Mouse (Mus musculus): Measurements from ENCODE around the gene Rhof.

Rhof gene

GRCm38 (mm10) chr5:123134875-123135382 is 2.4 kb upstream of the Rhof start:
- DNase-seq: no peak

- DNase-seq: peak in 1 of 2 experiments; percentile 61
These were observed 1.8 kb upstream of the Rhof start for GRCm38 (mm10) chr5:123134186-123134874.

- no peak for DNase-seq
These were observed 1.3 kb upstream of the Rhof start for GRCm38 (mm10) chr5:123133784-123134143.

- DNase-seq: peak in 1 of 2 experiments; percentile 90
These were observed 741 bp upstream of the Rhof start for GRCm38 (mm10) chr5:123133083-123133783.

GRCm38 (mm10) chr5:123130814-123131148 is 1.7 kb downstream of the Rhof start:
- DNase-seq: no peak

- no peak for DNase-seq
These were observed 2.3 kb downstream of the Rhof start for GRCm38 (mm10) chr5:123130030-123130813.

GRCm38 (mm10) chr5:123129170-123129757 is 3.2 kb downstream of the Rhof start:
- no peak for DNase-seq

- DNase-seq: no peak
These were observed 3.9 kb downstream of the Rhof start for GRCm38 (mm10) chr5:123128426-123129169.

GRCm38 (mm10) chr5:123127031-123127430 is 5.5 kb downstream of the Rhof start:
- DNase-seq: no peak

GRCm38 (mm10) chr5:123125638-123126406 is 6.7 kb downstream of the Rhof start:
- peak in 1 of 2 experiments; percentile 35 for DNase-seq

GRCm38 (mm10) chr5:123125105-123125504 is 7.4 kb downstream of the Rhof start:
- DNase-seq: no peak

- no peak for DNase-seq
These were observed 10.3 kb downstream of the Rhof start for GRCm38 (mm10) chr5:123122181-123122580.

- DNase-seq: no peak
These were observed 11.8 kb downstream of the Rhof start for GRCm38 (mm10) chr5:123120624-123121215.

GRCm38 (mm10) chr5:123118826-123119225 is 13.7 kb downstream of the Rhof start:
- no peak for DNase-seq

- peak; percentile 53 to 56 for DNase-seq
These were observed 14.7 kb downstream of the Rhof start for GRCm38 (mm10) chr5:123117773-123118172.

- peak; percentile 73 to 81 for DNase-seq
These were observed 15.2 kb downstream of the Rhof start for GRCm38 (mm10) chr5:123117257-123117656.

GRCm38 (mm10) chr5:123116080-123116479 is 16.4 kb downstream of the Rhof start:
- no peak for DNase-seq

- DNase-seq: no peak
These were observed 17.6 kb downstream of the Rhof start for GRCm38 (mm10) chr5:123114924-123115323.

GRCm38 (mm10) chr5:123114109-123114508 is 18.4 kb downstream of the Rhof start:
- DNase-seq: no peak

- DNase-seq: peak in 1 of 2 experiments; percentile 63
These were observed 22.2 kb downstream of the Rhof start for GRCm38 (mm10) chr5:123110296-123110721.
